Mouse (Mus musculus) limb, embryonic 12.5 days (tissue): ENCODE measurements around the gene Galnt7. TPM values are rescaled to one million over a fixed set of nuclear protein-coding genes. Genes with fewer than 3 reads are reported as not detected.

Experiments used
- polyA plus RNA-seq: library from polyadenylated mRNA; unstranded; fragments of >200 nt; fragmentation: Nextera tagmentation; extraction: Ambion mirVana; gene quantifications from 2 replicates; pipeline ENCODE4 v1.2.1, GENCODE M21; 2016

Gene Galnt7
- polyA plus RNA-seq, 1 experiment from 2014 or later, result 15.8 TPM

Other genes starting within 250 kb of the Galnt7 start
- gene Scrg1, start 197.1 kb downstream of the Galnt7 start, polyA plus RNA-seq, result 3.9 and 4.4 TPM in 2 replicates
- 79.7 and 87.7 TPM in 2 replicates for gene Sap30, start 165.2 kb downstream of the Galnt7 start, polyA plus RNA-seq
- gene Hmgb2, start 141.1 kb downstream of the Galnt7 start, polyA plus RNA-seq, result 584 and 630 TPM in 2 replicates